ENCODE assay signal across 10 mouse cellular contexts in genomic region chr13:34789176-34789818, GRCm38 (mm10). TPM values are rescaled to one million over a fixed set of nuclear protein-coding genes. Genes with fewer than 3 reads are reported as not detected.
DNase-seq lines count a peak whose midpoint lies in the region; ATAC-seq and TF ChIP-seq lines count a peak whose summit lies in the region.
"Had no signal": no experiment of that assay in that cellular context is flagged by ENCODE, and none has a peak within 500 bp of the region (broad histone marks: within the 10 kb centered on the region; RNA-seq: fewer than 3 reads in every experiment).

No protein-coding gene starts in this region.

- no peak for ATAC-seq in kidney, postnatal 0 days (replicated peaks; ENCODE audit: low FRiP score, low read depth)
- ATAC-seq: liver, postnatal 0 days had no signal

- H3K9me3 ChIP-seq in kidney, postnatal 0 days (replicated peaks; ENCODE audit: low read length) = no peaks in the 10 kb centered on the region
- H3K9me3 ChIP-seq: neural tube, embryonic 13.5 days had no signal

- H3K4me1 ChIP-seq in embryonic fibroblast, embryonic 13.5 days (ENCODE audit: control insufficient read depth, insufficient read depth, low read length) = peaks cover 30% of the 10 kb centered on the region
- no peaks in the 10 kb centered on the region for H3K4me1 ChIP-seq in kidney, postnatal 0 days (replicated peaks; ENCODE audit: insufficient read depth, low read length)
- H3K4me1 ChIP-seq: neural tube, embryonic 13.5 days had no signal

- 53% methylated on average over 3 of the region's 3 CpGs for WGBS in kidney, postnatal 0 days

- no peak for TF ChIP-seq POLR2A in embryonic fibroblast, embryonic 13.5 days (IDR thresholded peaks at IDR 0.05; ENCODE audit: low read depth, low read length)

- TF ChIP-seq CTCF in embryonic fibroblast, embryonic 13.5 days (IDR thresholded peaks at IDR 0.05; ENCODE audit: borderline replicate concordance, insufficient read depth, low read length) = no peak
- TF ChIP-seq CTCF in kidney, postnatal 0 days (IDR thresholded peaks at IDR 0.05; ENCODE audit: low read depth) = no peak

- no peaks in the 10 kb centered on the region for H3K27me3 ChIP-seq in kidney, postnatal 0 days (ENCODE audit: insufficient read depth, low read length)
- H3K27me3 ChIP-seq: neural tube, embryonic 13.5 days had no signal

- no peak overlapping the region for H3K4me2 ChIP-seq in kidney, postnatal 0 days (ENCODE audit: low read length)
- H3K4me2 ChIP-seq: neural tube, embryonic 13.5 days had no signal

- H3K27ac ChIP-seq in embryonic fibroblast, embryonic 13.5 days (ENCODE audit: insufficient read depth, low read length) = peak overlapping the region; percentile 81
- no peak overlapping the region for H3K27ac ChIP-seq in kidney, postnatal 0 days
- H3K27ac ChIP-seq: neural tube, embryonic 13.5 days had no signal

- no peaks in the 10 kb centered on the region for H3K36me3 ChIP-seq in kidney, postnatal 0 days (ENCODE audit: insufficient read depth, low read length)
- H3K36me3 ChIP-seq: neural tube, embryonic 13.5 days had no signal

- no peak overlapping the region for H3K4me3 ChIP-seq in embryonic fibroblast, embryonic 13.5 days (ENCODE audit: insufficient read depth, low read length)
- H3K4me3 ChIP-seq in kidney, postnatal 0 days (replicated peaks; ENCODE audit: low read depth, low read length) = no peak overlapping the region
- H3K4me3 ChIP-seq: neural tube, embryonic 13.5 days had no signal

- H3K9ac ChIP-seq in kidney, postnatal 0 days (ENCODE audit: low read depth, low read length) = no peak overlapping the region
- H3K9ac ChIP-seq: liver, postnatal 0 days; neural tube, embryonic 13.5 days had no signal

- peak; percentile 28 for DNase-seq in ovary, postnatal 14 days (ENCODE audit: low spot score)
- no peak for DNase-seq in ovary, postnatal 36 days (ENCODE audit: low spot score)
- DNase-seq in kidney, postnatal 0 days (ENCODE audit: low spot score) = peak; percentile 84
- peak; percentile 3 to 57 for DNase-seq in urinary bladder, postnatal 36 days (ENCODE audit: low spot score in 2 of 2)
- no peak for DNase-seq in frontal cortex, postnatal 10 days (ENCODE audit: low spot score in 2 of 2)
- no peak for DNase-seq in cerebellum, adult 11 months
- DNase-seq: cerebellum, postnatal 25 days; liver, postnatal 0 days had no signal

RNA-seq across cellular contexts. Expression of gene Fam50b, which starts 54.6 kb away (rescaled TPM):
- polyA plus RNA-seq in embryonic fibroblast, embryonic 13.5 days (2011; ENCODE audit: insufficient read length, low read depth, missing spikeins) = not detected in 2 replicates
- not detected in 2 replicates for polyA plus RNA-seq in kidney, postnatal 0 days (2015; fragmentation: Nextera tagmentation; extraction: Ambion mirVana)
- polyA plus RNA-seq: neural tube, embryonic 13.5 days had no signal

Comparison
In these comparisons a context has a peak if more than half of its experiments do, and no peak if none do; other contexts are left out.
1. DNase-seq: peak in ovary, postnatal 14 days (single experiment), kidney, postnatal 0 days (single experiment) and urinary bladder, postnatal 36 days (2 of 2); none in ovary, postnatal 36 days (single experiment), frontal cortex, postnatal 10 days (0 of 2) and cerebellum, adult 11 months (single experiment).